Mouse (Mus musculus): ENCODE measurements around the gene Dnajc3.

DNA sequence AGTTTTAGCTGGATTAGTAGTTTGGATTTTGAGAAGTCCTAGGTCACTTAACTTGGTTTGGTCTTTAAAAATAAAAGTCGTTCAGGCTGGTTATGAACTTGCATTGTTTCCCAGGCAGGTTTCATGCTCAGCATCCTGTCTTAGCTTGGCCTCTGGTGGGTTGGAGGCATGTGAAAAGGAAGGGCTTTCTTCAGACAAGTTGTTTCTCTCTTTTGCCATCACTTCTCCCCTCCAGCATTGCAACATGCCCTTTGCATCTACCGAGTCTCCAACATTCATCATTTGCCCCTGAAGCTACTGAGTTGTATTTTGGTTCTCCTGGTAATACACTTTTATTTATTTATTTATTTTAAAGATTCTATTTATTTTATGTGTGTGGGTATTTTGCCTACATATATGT lies 6.9 kb downstream of the Dnajc3 start:
- TF ChIP-seq GATA1 (IDR thresholded peaks at IDR 0.05; ENCODE audit: borderline replicate concordance, low read length) (no peak), FLI1 (IDR thresholded peaks at IDR 0.05; ENCODE audit: low read length) (no peak)

Data from megakaryocyte, embryonic 14.5 days (primary cell).